Mouse (Mus musculus) layer of hippocampus, postnatal 10 days (tissue): ENCODE results near the gene Hist1h4a. TPM values are rescaled to one million over a fixed set of nuclear protein-coding genes. Genes with fewer than 3 reads are reported as not detected.

Experiments
- DNase-seq, 2 experiments: peaks; one replicate each; pipeline ENCODE4 v3.0.0; 2021; ENCODE audit warnings: low spot score in 2 of 2
- total RNA-seq, 2 experiments: library from RNA; stranded (reverse); gene quantifications; 2 replicates each; pipeline ENCODE4 v1.2.3; 2021

Hist1h4a gene
- total RNA-seq, 2 experiments from 2014 or later, result 71.9 to 72.7 TPM

GRCm38 (mm10) chr13:23759251-23759771, 1.7 kb downstream of the Hist1h4a start:
- DNase-seq, result no peak

GRCm38 (mm10) chr13:23757921-23758320, 3.1 kb downstream of the Hist1h4a start:
- DNase-seq, result no peak

- peak in 1 of 2 experiments; percentile 15 for DNase-seq
These were observed 3.7 kb downstream of the Hist1h4a start for GRCm38 (mm10) chr13:23757211-23757773.

GRCm38 (mm10) chr13:23756790-23757189, 4.2 kb downstream of the Hist1h4a start, which contains the start of gene Hist1h4b:
TSS of gene Hist1h4b (plus strand) at chr13:23757013.
- DNase-seq, result peak; percentile 77 to 82

- DNase-seq, result no peak
These were observed 6.0 kb downstream of the Hist1h4a start for GRCm38 (mm10) chr13:23755000-23755399.

- no peak for DNase-seq
These were observed 7.5 kb downstream of the Hist1h4a start for GRCm38 (mm10) chr13:23753314-23754078.

- DNase-seq, result no peak
These were observed 8.3 kb downstream of the Hist1h4a start for GRCm38 (mm10) chr13:23752742-23753172.

- DNase-seq, result peak; percentile 92
These were observed 8.8 kb downstream of the Hist1h4a start, which contains the start of gene Hist1h3b for GRCm38 (mm10) chr13:23752067-23752741. TSS of gene Hist1h3b (plus strand) at chr13:23752267.

- DNase-seq, result no peak
These were observed 9.5 kb downstream of the Hist1h4a start for GRCm38 (mm10) chr13:23751478-23751956.

- peak in 1 of 2 experiments; percentile 57 for DNase-seq
These were observed 10.1 kb downstream of the Hist1h4a start, which contains the start of gene Hist1h2ab for GRCm38 (mm10) chr13:23750839-23751477. TSS of gene Hist1h2ab (plus strand) at chr13:23751126.

- DNase-seq, result no peak
These were observed 11.4 kb downstream of the Hist1h4a start for GRCm38 (mm10) chr13:23749563-23750121.

GRCm38 (mm10) chr13:23747892-23748288, 13.1 kb downstream of the Hist1h4a start:
- DNase-seq, result no peak

- no peak for DNase-seq
These were observed 13.7 kb downstream of the Hist1h4a start for GRCm38 (mm10) chr13:23747081-23747891.

- DNase-seq, result peak; percentile 67 to 72
These were observed 14.6 kb downstream of the Hist1h4a start, which contains the start of gene Hist1h2bb for GRCm38 (mm10) chr13:23746201-23747080. TSS of gene Hist1h2bb (plus strand) at chr13:23746734.

GRCm38 (mm10) chr13:23745381-23746161, 15.5 kb downstream of the Hist1h4a start, which contains the start of gene Hist1h3c:
TSS of gene Hist1h3c (minus strand) at chr13:23745602.
- peak; percentile 87 to 89 for DNase-seq

GRCm38 (mm10) chr13:23744421-23745380, 16.3 kb downstream of the Hist1h4a start:
- DNase-seq, result no peak
